Mouse (Mus musculus) limb, embryonic 15.5 days (tissue): ENCODE measurements around the gene Atp6v1g1. TPM values are rescaled to one million over a fixed set of nuclear protein-coding genes. Genes with fewer than 3 reads are reported as not detected.

Experiments used
- ATAC-seq: fragments of 200-750 bp; cut with Nextera tagmentation; 2 replicates; pipeline ENCODE4 v1.8.0; 2017; ENCODE audit warnings: low read depth, moderate TSS enrichment; ENCODE audit not compliant: insufficient number of reproducible peaks, low FRiP score, low TSS enrichment
- H3K27ac ChIP-seq: fragments of 300-500 bp; sonication (generic); 2 replicates; pipeline ENCODE4 v1.5.1; 2015; ENCODE audit warnings: moderate library complexity, mild to moderate bottlenecking, inconsistent platforms
- H3K27me3 ChIP-seq: fragments of 300-500 bp; sonication (generic); 2 replicates; pipeline ENCODE4 v1.6.1; 2015; ENCODE audit warnings: inconsistent platforms
- H3K36me3 ChIP-seq: fragments of 300-500 bp; sonication (generic); 2 replicates; pipeline ENCODE4 v1.6.1; 2015; ENCODE audit warnings: inconsistent platforms
- H3K4me1 ChIP-seq: fragments of 300-500 bp; sonication (generic); 2 replicates; pipeline ENCODE4 v1.6.1; 2015; ENCODE audit warnings: inconsistent platforms
- H3K4me2 ChIP-seq: fragments of 300-500 bp; sonication (generic); 2 replicates; pipeline ENCODE4 v1.6.1; 2015; ENCODE audit warnings: mild to moderate bottlenecking, inconsistent platforms
- H3K4me3 ChIP-seq: fragments of 300-500 bp; sonication (generic); 2 replicates; pipeline ENCODE4 v1.5.1; 2015; ENCODE audit warnings: mild to moderate bottlenecking, inconsistent platforms
- H3K9ac ChIP-seq: fragments of 300-500 bp; sonication (generic); 2 replicates; pipeline ENCODE4 v1.6.1; 2015; ENCODE audit warnings: inconsistent platforms
- H3K9me3 ChIP-seq: fragments of 300-500 bp; sonication (generic); 2 replicates; pipeline ENCODE4 v1.6.1; 2016; ENCODE audit warnings: inconsistent platforms
- WGBS: fragments of 180-500 bp; shearing (Covaris S2); methylation state at CpG from one replicate; pipeline ENCODE4 v1.1.7; 2015; 5-methylcytosine and 5-hydroxymethylcytosine counted together
- polyA plus RNA-seq: library from polyadenylated mRNA; unstranded; fragments of >200 nt; fragmentation: Nextera tagmentation; extraction: Ambion mirVana; gene quantifications from 2 replicates; pipeline ENCODE4 v1.2.1, GENCODE M21; 2015

Gene Atp6v1g1
- polyA plus RNA-seq, result 315 and 319 TPM in 2 replicates

GRCm38 (mm10) chr4:63544494-63545230, at the start of gene Atp6v1g1:
Atp6v1g1 (plus strand) TSS chr4:63544772.
- peak; percentile 92 for ATAC-seq
- peaks cover 18% of the 10 kb centered on the region for H3K36me3 ChIP-seq
- peak within 1 kb of the TSS; percentile 79 for H3K4me3 ChIP-seq
- H3K9me3 ChIP-seq, result no peaks in the 10 kb centered on the region
- peaks cover 29% of the 10 kb centered on the region for H3K4me1 ChIP-seq
- WGBS, result 0% methylated on average over 46 of the region's 57 CpGs
- H3K27me3 ChIP-seq, result no peaks in the 10 kb centered on the region
- peak within 1 kb of the TSS; percentile 89 for H3K27ac ChIP-seq
- peak within 1 kb of the TSS; percentile 59 for H3K4me2 ChIP-seq
- H3K9ac ChIP-seq, result peak within 1 kb of the TSS; percentile 91

- no peaks in the 10 kb centered on the region for H3K36me3 ChIP-seq
- peaks cover 10% of the 10 kb centered on the region for H3K27me3 ChIP-seq
- H3K9me3 ChIP-seq, result no peaks in the 10 kb centered on the region
- peak overlapping the region; percentile 94 for H3K4me2 ChIP-seq
- H3K9ac ChIP-seq, result peak overlapping the region; percentile 66
- H3K4me1 ChIP-seq, result peaks cover 29% of the 10 kb centered on the region
- peak overlapping the region; percentile 70 for H3K4me3 ChIP-seq
- 0% methylated on average over 104 of the region's 107 CpGs for WGBS
- peak; percentile 31; the same call in 1 of the 2 replicates for ATAC-seq
- H3K27ac ChIP-seq, result peak overlapping the region; percentile 74
Observed at GRCm38 (mm10) chr4:63494967-63495914, 49.3 kb upstream of the Atp6v1g1 start.

DNA sequence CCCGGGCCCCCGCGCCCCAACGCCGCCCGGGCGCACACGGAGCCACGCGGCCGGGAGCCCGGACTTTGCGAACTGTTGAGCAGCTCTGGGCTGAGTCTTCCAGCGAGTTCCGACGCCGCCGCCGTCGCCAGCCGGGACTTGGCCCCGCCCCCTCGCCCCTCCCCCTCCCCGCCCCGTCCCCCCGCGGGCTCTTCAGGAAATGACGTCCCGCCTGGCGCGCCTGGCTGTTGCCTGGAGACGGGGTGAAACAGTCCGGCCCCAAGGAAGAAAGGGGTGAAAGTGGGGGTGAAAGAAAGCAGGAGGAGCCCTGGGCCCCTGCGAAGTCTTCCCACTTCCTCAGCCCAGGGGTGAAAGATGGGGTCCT, 48.7 kb upstream of the Atp6v1g1 start, which contains the start of gene Whrn:
Gene Whrn (minus strand): TSS at position 77 of the 364 bp plus-strand sequence.
- Histone ChIP-seq H3K36me3 (no peaks in the 10 kb centered on the region), H3K4me1 (peaks cover 27% of the 10 kb centered on the region), H3K27ac (peak within 1 kb of the TSS; percentile 74), H3K4me3 (peak within 1 kb of the TSS; percentile 70), H3K4me2 (peak within 1 kb of the TSS; percentile 94), H3K27me3 (peaks cover 10% of the 10 kb centered on the region), H3K9ac (peak within 1 kb of the TSS; percentile 66), H3K9me3 (no peaks in the 10 kb centered on the region)
- 0% methylated on average over 21 of the region's 34 CpGs for WGBS
- peak; percentile 73 for ATAC-seq

DNA sequence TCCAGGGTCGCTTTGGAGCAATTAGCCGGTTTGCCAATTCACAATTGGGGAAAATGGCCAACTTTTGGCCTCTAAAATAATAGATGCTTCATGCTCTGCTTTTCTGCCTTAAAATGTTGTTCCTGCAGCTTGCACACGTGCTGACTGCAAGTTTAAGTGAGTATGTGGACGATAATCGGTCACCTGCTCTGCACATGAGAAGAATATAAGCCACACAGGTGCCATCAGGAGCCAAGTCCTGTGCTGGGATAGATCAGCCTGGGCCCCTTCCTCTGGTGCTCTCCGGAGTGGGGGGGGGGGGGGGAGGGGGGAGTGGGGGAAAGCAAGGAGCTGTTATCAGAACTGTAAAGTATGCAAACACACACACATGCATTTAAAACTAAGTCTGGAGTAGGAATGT, 48.3 kb upstream of the Atp6v1g1 start:
- peaks cover 10% of the 10 kb centered on the region for H3K27me3 ChIP-seq
- H3K36me3 ChIP-seq, result no peaks in the 10 kb centered on the region
- 9% methylated on average over 5 of the region's 6 CpGs for WGBS
- no peaks in the 10 kb centered on the region for H3K9me3 ChIP-seq
- H3K4me3 ChIP-seq, result peak overlapping the region; percentile 70
- H3K27ac ChIP-seq, result no peak overlapping the region
- peak overlapping the region; percentile 94 for H3K4me2 ChIP-seq
- peaks cover 27% of the 10 kb centered on the region for H3K4me1 ChIP-seq
- ATAC-seq, result no peak
- no peak overlapping the region for H3K9ac ChIP-seq

DNA sequence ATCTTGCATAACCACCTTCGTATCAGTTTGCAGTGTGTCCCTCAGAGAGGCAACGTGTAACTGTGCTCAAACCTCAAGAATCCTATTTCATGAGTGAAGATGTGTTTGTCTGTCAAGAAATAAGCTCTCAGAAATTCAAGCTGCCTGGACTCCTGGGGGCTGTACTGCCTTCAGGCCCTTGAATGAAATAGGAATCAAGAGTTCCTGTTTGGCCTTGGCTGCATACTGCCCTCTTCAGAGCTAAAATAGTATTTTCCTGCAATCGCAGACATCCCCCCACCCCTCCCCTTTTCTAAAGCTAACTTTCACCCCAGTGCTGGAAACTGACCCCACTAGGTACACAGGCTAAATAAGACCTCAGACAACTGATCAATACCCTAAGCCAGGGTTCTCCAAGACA, 46.2 kb upstream of the Atp6v1g1 start:
- no peak for ATAC-seq
- 32% methylated on average over 3 of the region's 3 CpGs for WGBS

GRCm38 (mm10) chr4:63501050-63501449, 43.5 kb upstream of the Atp6v1g1 start:
- Histone ChIP-seq H3K27ac (no peak overlapping the region), H3K4me3 (no peak overlapping the region), H3K9ac (no peak overlapping the region), H3K36me3 (no peaks in the 10 kb centered on the region), H3K27me3 (no peaks in the 10 kb centered on the region), H3K9me3 (no peaks in the 10 kb centered on the region), H3K4me1 (peaks cover 3% of the 10 kb centered on the region), H3K4me2 (no peak overlapping the region)
- ATAC-seq, result no peak
- WGBS, result 63% methylated on average over 5 of the region's 5 CpGs

More for the DNA sequence above, 46.2 kb upstream of the Atp6v1g1 start:
- H3K4me1 ChIP-seq, result peaks cover 26% of the 10 kb centered on the region
- no peak overlapping the region for H3K4me3 ChIP-seq
- no peaks in the 10 kb centered on the region for H3K36me3 ChIP-seq
- H3K9me3 ChIP-seq, result no peaks in the 10 kb centered on the region
- H3K4me2 ChIP-seq, result no peak overlapping the region
- H3K9ac ChIP-seq, result no peak overlapping the region
- H3K27me3 ChIP-seq, result peaks cover 10% of the 10 kb centered on the region
- H3K27ac ChIP-seq, result no peak overlapping the region

- Histone ChIP-seq H3K9ac (no peak overlapping the region), H3K4me3 (no peak overlapping the region), H3K27me3 (no peaks in the 10 kb centered on the region), H3K27ac (no peak overlapping the region), H3K9me3 (no peaks in the 10 kb centered on the region), H3K36me3 (no peaks in the 10 kb centered on the region), H3K4me2 (no peak overlapping the region), H3K4me1 (no peaks in the 10 kb centered on the region)
- ATAC-seq, result no peak
- 74% methylated on average over 5 of the region's 5 CpGs for WGBS
Observed at GRCm38 (mm10) chr4:63503949-63504348, 40.6 kb upstream of the Atp6v1g1 start.

- no peaks in the 10 kb centered on the region for H3K9me3 ChIP-seq
- H3K36me3 ChIP-seq, result no peaks in the 10 kb centered on the region
- H3K4me3 ChIP-seq, result no peak overlapping the region
- H3K27me3 ChIP-seq, result no peaks in the 10 kb centered on the region
- no peak overlapping the region for H3K9ac ChIP-seq
- H3K4me1 ChIP-seq, result no peaks in the 10 kb centered on the region
- H3K4me2 ChIP-seq, result no peak overlapping the region
- ATAC-seq, result no peak
- no peak overlapping the region for H3K27ac ChIP-seq
- WGBS, result 70% methylated on average over 5 of the region's 5 CpGs
Observed at GRCm38 (mm10) chr4:63507478-63507877, 37.1 kb upstream of the Atp6v1g1 start.

DNA sequence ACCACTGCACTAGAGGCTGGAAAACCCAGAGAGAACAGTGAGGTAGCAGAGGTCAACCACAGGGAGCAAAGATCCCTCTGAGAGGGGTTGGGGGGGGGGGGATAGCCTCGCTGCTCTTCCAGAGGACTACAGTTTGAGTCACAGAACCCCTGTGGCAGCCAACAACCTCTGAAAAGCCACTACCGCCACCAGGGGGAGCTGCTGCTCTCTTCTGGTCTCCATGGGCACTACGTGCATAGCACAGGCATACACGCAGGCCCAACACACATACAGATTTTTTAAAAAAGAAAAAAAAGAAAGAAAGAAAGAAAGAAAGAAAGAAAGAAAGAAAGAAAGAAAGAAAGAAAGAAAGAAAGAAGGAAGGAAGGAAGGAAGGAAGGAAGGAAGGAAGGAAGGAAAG, 36.3 kb upstream of the Atp6v1g1 start:
- Histone ChIP-seq H3K9me3 (no peaks in the 10 kb centered on the region), H3K4me2 (no peak overlapping the region), H3K4me3 (no peak overlapping the region), H3K27me3 (no peaks in the 10 kb centered on the region), H3K36me3 (no peaks in the 10 kb centered on the region), H3K4me1 (no peaks in the 10 kb centered on the region), H3K27ac (no peak overlapping the region), H3K9ac (no peak overlapping the region)
- WGBS, result 29% methylated on average over 4 of the region's 4 CpGs
- ATAC-seq, result no peak

DNA sequence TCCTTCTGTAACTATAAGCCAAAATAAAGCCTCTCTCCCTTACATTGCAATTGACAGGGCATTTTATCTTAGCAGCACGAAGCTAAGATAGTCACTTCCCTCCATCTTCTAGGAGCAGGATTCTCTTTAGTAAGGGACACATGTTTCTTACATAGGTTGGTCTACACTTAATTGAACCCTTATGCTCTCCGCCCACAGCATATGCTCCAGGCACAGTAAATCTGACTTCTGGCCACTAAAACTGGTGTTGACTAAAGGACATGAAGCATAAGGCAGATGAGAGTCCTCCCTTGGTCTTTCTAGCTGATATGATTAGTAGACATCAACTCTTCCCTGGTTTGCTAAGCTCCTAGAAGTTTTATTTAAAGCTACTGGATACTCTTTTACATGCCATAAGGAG, 31.7 kb upstream of the Atp6v1g1 start:
- Histone ChIP-seq H3K4me1 (no peaks in the 10 kb centered on the region), H3K9me3 (no peaks in the 10 kb centered on the region), H3K36me3 (no peaks in the 10 kb centered on the region), H3K4me3 (no peak overlapping the region), H3K27me3 (no peaks in the 10 kb centered on the region), H3K4me2 (no peak overlapping the region), H3K27ac (no peak overlapping the region), H3K9ac (no peak overlapping the region)
- WGBS, result 54% methylated on average over 2 of the region's 2 CpGs
- ATAC-seq, result no peak

- H3K27ac ChIP-seq, result no peak overlapping the region
- no peaks in the 10 kb centered on the region for H3K9me3 ChIP-seq
- H3K27me3 ChIP-seq, result no peaks in the 10 kb centered on the region
- WGBS, result 62% methylated on average over 4 of the region's 4 CpGs
- no peaks in the 10 kb centered on the region for H3K36me3 ChIP-seq
- H3K4me3 ChIP-seq, result no peak overlapping the region
- no peak overlapping the region for H3K9ac ChIP-seq
- no peaks in the 10 kb centered on the region for H3K4me1 ChIP-seq
- no peak for ATAC-seq
- H3K4me2 ChIP-seq, result no peak overlapping the region
Observed at GRCm38 (mm10) chr4:63514454-63514984, 30.1 kb upstream of the Atp6v1g1 start.

DNA sequence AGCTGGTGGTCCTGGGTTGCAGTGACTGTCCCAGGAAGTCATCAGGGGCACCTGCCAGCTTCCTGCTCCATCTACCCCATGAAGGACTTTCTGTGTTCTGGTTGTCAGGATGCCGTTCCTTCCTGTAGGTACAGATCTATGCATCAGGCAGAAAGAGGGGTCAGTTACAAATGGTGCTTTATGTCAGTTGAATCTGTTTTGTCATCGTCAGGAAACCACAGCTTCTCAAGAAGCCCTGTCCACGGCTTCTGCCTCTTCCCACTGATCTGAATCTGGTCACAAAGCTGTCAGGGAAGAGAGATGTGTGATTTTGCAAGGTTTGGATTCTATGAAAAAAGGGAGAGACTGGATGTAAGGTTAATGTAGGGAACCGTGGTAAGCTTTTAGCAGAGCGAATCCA, 29.6 kb upstream of the Atp6v1g1 start:
- no peak overlapping the region for H3K9ac ChIP-seq
- H3K4me2 ChIP-seq, result no peak overlapping the region
- no peak for ATAC-seq
- H3K27me3 ChIP-seq, result no peaks in the 10 kb centered on the region
- no peaks in the 10 kb centered on the region for H3K4me1 ChIP-seq
- no peaks in the 10 kb centered on the region for H3K36me3 ChIP-seq
- H3K27ac ChIP-seq, result no peak overlapping the region
- H3K4me3 ChIP-seq, result no peak overlapping the region
- 82% methylated on average over 5 of the region's 5 CpGs for WGBS
- no peaks in the 10 kb centered on the region for H3K9me3 ChIP-seq
